Mouse (Mus musculus) hematopoietic stem cell, adult 5-6 weeks (primary cell): ENCODE measurements around the gene Sipa1l2. TPM values are rescaled to one million over a fixed set of nuclear protein-coding genes. Genes with fewer than 3 reads are reported as not detected.
A peak's percentile ranks its signal among the peaks of the same experiment; 100 is the strongest.
"Not testable (repeated sequence)": the region's sequence is repeated elsewhere in the genome, so short reads cannot be mapped to it uniquely, and the experiment has no call there.

Experiments
- ATAC-seq, 2 experiments: fragments of 125-278 bp in 1 of 2; replicated peaks in 1 of 2; 2 replicates each; pipeline ENCODE4 v1.8.0; 2016 to 2017; ENCODE audit warnings: inconsistent platforms in 2 of 2, mild to moderate bottlenecking in 2 of 2, moderate number of reproducible peaks in 2 of 2, low read depth in 1 of 2, moderate TSS enrichment in 1 of 2; ENCODE audit not compliant: low FRiP score in 2 of 2, poor library complexity in 2 of 2, severe bottlenecking in 2 of 2, insufficient read depth in 1 of 2, low TSS enrichment in 1 of 2
- total RNA-seq: library from RNA; stranded (forward); fragments of 172-1452, 232-1000 nt; gene quantifications from 2 replicates; pipeline ENCODE4 v1.2.3, GENCODE M21; 2017

The Sipa1l2 gene
- total RNA-seq, 1 experiment from 2014 or later, result 0.94 TPM

- no peak for ATAC-seq
These were observed 159.0 kb downstream of the Sipa1l2 start for GRCm38 (mm10) chr8:125410646-125411045.

DNA sequence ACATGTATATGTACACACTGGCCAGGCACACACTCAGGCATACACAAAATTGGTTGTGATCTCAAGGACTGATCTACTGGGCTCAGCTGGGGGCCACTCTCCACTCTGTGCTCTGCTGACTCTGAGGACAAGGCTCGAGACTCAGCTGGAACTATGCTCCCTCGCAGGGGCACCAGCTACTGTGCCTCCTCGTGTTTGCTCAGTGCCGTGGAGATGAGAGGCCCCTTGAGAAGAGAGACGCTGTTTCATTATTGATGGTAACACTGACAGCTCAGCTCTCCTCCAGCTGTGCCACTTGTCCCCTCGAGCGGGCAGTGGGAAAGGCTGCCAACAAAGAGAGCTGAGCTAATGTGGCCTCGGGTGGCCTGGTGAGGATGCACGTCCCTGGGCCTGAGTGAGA lies 161.9 kb downstream of the Sipa1l2 start:
- no peak for ATAC-seq

GRCm38 (mm10) chr8:125406453-125406852 lies 163.2 kb downstream of the Sipa1l2 start:
- ATAC-seq, result no peak

DNA sequence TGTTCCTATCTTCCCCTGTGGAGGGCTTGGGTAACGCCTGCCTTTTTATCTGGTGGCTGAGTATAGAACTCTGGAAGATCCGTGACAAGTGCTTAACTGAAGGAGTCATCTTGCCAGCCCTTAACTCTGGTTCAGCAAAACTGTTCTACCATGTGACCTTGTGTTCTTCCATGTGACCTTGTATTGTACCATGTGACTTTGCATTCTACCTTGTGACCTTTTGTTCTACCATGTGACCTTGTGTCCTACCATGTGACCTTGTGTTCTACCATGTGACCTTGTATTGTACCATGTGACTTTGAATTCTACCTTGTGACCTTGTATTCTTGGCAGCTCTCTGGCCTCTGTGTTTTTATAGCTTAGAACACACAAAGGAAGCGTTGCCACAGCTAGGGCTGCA lies 168.3 kb downstream of the Sipa1l2 start:
- no peak for ATAC-seq

GRCm38 (mm10) chr8:125397981-125398380 lies 171.6 kb downstream of the Sipa1l2 start:
- ATAC-seq, result no peak

GRCm38 (mm10) chr8:125395682-125396081 lies 173.9 kb downstream of the Sipa1l2 start:
- not testable (repeated sequence) for ATAC-seq

DNA sequence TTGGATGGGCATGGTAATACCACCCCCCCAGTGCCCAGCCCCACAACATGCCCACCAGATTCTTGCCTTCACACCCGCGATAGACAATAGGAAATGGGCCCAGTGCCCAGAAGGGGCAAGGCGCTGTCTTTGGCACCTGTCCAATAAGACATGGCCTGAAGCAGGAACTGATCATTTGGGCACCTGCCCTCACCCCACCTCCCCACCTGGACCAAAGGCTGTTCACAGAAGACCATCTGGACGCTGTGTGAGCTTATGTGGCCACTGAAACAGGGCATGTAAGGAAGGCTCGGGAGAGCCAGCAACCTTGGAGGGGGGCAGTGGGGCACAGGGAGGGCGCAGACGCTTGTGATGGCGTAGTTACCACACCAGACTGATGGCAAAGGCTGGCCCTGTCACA lies 174.6 kb downstream of the Sipa1l2 start:
- no peak; a peak in 1 of 4 replicates for ATAC-seq

DNA sequence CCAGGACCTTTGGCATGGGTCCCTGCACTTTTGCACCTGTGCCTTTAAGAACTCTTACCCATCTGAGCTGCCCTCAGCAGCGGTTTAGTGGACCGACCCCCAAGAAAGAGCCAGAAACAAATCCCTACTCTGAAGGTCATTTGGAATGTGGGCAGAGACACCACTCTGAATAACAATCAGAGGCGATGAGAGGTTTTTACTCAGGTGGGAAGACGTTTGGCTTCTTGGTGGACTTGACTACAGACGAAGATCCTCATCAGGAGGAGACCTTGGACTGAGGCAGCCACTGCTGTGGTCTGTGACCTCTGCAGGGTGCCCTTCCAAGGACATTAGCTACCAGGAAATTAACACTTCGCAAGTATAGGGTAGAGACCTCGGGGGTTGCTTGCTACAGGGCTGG lies 177.9 kb downstream of the Sipa1l2 start:
- no peak for ATAC-seq

GRCm38 (mm10) chr8:125391271-125391670 lies 178.3 kb downstream of the Sipa1l2 start:
- ATAC-seq, result peak; percentile 70 to 71

- no peak for ATAC-seq
These were observed 179.1 kb downstream of the Sipa1l2 start for GRCm38 (mm10) chr8:125390506-125390895.

DNA sequence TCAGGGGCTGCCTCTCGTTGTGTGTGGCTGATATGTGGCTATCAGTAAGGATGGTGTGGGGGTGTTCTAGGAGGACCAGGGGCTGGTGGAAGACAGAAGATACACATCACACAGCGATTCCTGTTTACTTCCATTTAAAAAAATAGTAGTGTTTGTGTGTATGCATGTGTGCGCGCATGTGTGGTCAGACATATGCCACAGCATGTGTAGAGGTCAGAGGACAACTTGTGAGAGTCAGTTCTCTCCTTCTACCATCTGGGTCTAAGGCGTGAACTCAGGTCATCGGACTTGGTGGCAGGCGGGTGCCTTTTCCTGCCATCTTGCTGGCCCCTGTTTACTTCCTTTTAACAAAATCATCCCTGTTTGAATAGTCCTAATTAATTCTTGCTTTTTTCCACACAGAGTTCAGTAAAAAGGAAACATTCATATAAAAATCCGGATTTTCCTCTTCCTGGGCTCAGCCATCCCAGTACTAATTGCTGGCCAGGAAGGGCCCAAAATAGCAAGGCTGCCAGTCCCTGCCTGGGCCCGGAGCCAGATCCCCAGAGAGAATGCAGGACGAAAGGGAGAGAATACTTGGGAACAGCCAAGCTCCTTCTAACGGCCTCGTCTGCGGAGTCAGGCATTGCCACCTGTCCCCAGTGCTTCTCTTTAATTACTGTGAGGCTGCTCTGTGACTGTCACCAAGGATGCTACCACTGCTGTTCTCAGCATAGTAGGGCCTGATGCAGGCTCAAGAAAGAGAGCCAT lies 179.7 kb downstream of the Sipa1l2 start:
- no peak for ATAC-seq

- no peak for ATAC-seq
These were observed 180.3 kb downstream of the Sipa1l2 start for GRCm38 (mm10) chr8:125389280-125389679.

DNA sequence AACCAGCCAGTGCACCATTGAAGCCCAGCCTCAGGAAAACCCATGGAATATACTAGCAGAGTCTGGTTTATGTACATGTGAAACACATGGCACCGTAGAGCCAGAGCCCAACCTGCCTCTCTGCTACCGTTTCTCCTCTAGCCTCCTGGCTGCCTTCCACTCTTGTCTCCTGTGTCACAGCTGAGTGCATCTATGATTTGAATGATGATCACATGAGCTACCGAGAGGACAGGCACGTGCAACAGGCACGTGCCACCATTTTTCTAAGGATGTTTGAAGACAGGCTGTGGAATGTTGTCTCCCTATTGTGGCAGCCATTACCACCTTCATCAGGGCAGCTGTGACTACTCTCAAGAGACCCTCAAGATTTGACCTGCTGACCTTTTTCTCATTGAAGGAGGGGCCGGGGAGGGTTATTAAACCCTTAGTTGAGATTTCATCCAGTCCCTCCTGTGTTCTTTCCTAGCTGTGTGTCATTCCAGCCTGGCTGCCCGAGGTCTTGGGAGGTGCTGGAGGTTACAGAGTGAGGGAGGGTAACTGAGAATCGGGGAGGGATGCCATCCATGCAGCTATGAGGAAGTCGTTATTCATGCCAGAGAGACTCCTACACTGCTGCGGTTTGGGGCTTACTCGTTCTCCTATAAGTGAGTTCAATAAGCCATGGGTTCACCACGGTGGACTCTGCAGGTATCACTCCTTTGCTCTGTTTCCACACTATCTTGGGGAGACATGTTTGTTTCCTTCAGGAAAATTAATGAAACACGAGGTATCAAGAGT lies 181.0 kb downstream of the Sipa1l2 start:
- peak; percentile 49 to 51; a peak in 3 of 4 replicates for ATAC-seq

- ATAC-seq, result peak; percentile 27 to 54; a peak in 2 of 4 replicates
These were observed 184.0 kb downstream of the Sipa1l2 start for GRCm38 (mm10) chr8:125385519-125386150.

DNA sequence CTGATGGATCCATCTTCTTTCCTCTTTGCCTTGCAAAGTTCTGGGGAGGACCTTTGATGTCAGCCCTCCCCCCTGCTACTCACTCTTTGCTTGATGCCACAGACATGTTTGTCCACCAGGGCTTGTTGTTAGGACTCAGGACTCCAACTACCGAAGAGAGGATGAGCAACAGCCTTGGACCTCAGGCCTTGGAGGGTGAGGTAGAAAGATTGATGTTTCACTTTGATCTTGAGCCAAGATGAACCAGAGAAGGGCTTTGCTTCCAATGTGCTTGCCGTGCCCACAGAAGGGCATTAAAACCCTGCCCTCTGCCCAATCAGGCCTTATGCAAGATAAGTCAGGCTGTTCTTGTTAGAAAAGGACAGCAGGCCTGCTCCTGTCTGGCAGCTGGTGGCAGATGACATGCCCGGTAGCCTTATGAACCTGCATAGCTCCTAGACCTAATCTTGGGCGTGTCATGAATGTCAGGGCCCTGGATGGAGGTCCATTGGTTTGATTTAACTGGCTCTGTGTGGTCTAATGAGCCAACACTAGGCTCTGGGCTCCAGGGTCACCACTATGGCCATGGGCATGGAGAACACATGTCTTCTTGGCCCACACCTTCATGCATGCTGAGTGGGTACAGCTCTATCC lies 184.9 kb downstream of the Sipa1l2 start:
- no peak for ATAC-seq

GRCm38 (mm10) chr8:125381674-125382073 lies 187.9 kb downstream of the Sipa1l2 start:
- ATAC-seq, result no peak

GRCm38 (mm10) chr8:125379939-125380338 lies 189.7 kb downstream of the Sipa1l2 start:
- ATAC-seq, result no peak

- ATAC-seq, result no peak
These were observed 190.5 kb downstream of the Sipa1l2 start for GRCm38 (mm10) chr8:125379156-125379555.
